17 mouse cellular contexts compared by ENCODE assay signal in the genomic region with DNA sequence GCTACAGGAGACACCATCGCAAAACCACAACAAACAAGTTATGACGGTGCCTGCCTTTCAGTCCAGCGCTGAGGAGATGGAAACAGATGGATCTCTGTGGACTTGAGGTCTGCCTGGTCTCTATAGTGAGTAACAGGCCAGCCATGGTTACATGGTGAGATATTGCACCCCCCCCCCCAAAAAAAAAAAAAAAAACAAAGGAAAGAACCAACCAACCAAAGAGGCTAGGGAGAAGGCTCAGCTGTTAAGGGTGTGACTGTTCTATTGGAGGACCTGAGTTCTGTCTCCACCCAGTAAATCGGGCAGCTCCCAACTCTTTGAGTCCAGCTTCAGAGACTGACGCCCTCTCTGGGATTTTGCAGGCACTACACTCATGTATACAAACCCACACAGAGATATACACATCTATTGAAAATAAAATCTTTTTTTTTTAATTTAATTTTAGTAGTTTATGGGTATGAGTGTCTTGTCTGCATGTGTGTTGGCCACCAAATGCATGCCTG.
"Had no signal": no experiment of that assay in that cellular context is flagged by ENCODE, and none has a peak within 500 bp of the region (broad histone marks: within the 10 kb centered on the region; RNA-seq: fewer than 3 reads in every experiment).

No protein-coding gene starts in this region.

- H3K27ac ChIP-seq: kidney, postnatal 0 days; left cerebral cortex, adult 2 months; liver, embryonic 13.5 days; macrophage; midbrain, embryonic 12.5 days; midbrain, embryonic 15.5 days; neural tube, embryonic 12.5 days; stomach, embryonic 15.5 days had no signal

- DNase-seq: kidney, postnatal 25 days; layer of hippocampus, postnatal 36 days; liver, embryonic 13.5 days; lung, adult 2 months; lung, postnatal 14 days; retina, postnatal 1 day; right cerebral cortex, postnatal 25 days; spleen, adult 18-20 months; thymus, adult 18-20 months; thymus, postnatal 36 days had no signal

- H3K4me2 ChIP-seq: liver, embryonic 13.5 days; midbrain, embryonic 12.5 days; midbrain, embryonic 15.5 days; neural tube, embryonic 12.5 days; stomach, embryonic 15.5 days had no signal

- H3K9ac ChIP-seq: liver, embryonic 13.5 days; midbrain, embryonic 12.5 days; midbrain, embryonic 15.5 days; neural tube, embryonic 12.5 days; stomach, embryonic 15.5 days had no signal

- H3K4me3 ChIP-seq: left cerebral cortex, adult 2 months; liver, embryonic 13.5 days; midbrain, embryonic 12.5 days; midbrain, embryonic 15.5 days; neural tube, embryonic 12.5 days; stomach, embryonic 15.5 days had no signal

- H3K27me3 ChIP-seq: liver, embryonic 13.5 days; midbrain, embryonic 12.5 days; midbrain, embryonic 15.5 days; neural tube, embryonic 12.5 days; stomach, embryonic 15.5 days had no signal

- H3K36me3 ChIP-seq: midbrain, embryonic 12.5 days; midbrain, embryonic 15.5 days; neural tube, embryonic 12.5 days; stomach, embryonic 15.5 days had no signal

- H3K9me3 ChIP-seq: liver, embryonic 13.5 days; midbrain, embryonic 12.5 days; midbrain, embryonic 15.5 days; neural tube, embryonic 12.5 days; stomach, embryonic 15.5 days had no signal

- ATAC-seq: midbrain, embryonic 15.5 days had no signal

- H3K4me1 ChIP-seq: liver, embryonic 13.5 days; midbrain, embryonic 12.5 days; midbrain, embryonic 15.5 days; neural tube, embryonic 12.5 days; stomach, embryonic 15.5 days had no signal
